Mouse (Mus musculus): ENCODE measurements at regions not wholly inside any gene's neighbourhood (a gene's known extent, or its start where the extent isn't known, plus 50 kb on each side); places are given as distances from the start of the nearest gene placed in this dataset.

- Histone ChIP-seq H3K9me3 (replicated peaks) (no peaks in the 10 kb centered on the region), H3K36me3 (replicated peaks) (no peaks in the 10 kb centered on the region), H3K4me1 (ENCODE audit: insufficient read depth, low read depth, low read length) (no peaks in the 10 kb centered on the region), H3K27me3 (ENCODE audit: insufficient read depth, low read length) (peaks cover 4% of the 10 kb centered on the region; the same call in 1 of the 2 replicates), H3K4me3 (ENCODE audit: low read depth, low read length) (no peak overlapping the region)
- ATAC-seq (ENCODE audit: extremely low read depth, insufficient number of reproducible peaks, low FRiP score, poor library complexity, severe bottlenecking) (no peak), DNase-seq (ENCODE audit: low spot score) (no peak)
- TF ChIP-seq POLR2AphosphoS5 (IDR thresholded peaks at IDR 0.05; ENCODE audit: insufficient replicate concordance, low read depth, low read length), result no peak
- no peak for TF ChIP-seq GATA2 (IDR thresholded peaks at IDR 0.05; ENCODE audit: borderline replicate concordance, low read depth, low read length)
- no peak for TF ChIP-seq GATA1 (IDR thresholded peaks at IDR 0.05; ENCODE audit: borderline replicate concordance, low read length)
- TF ChIP-seq CTCF (IDR thresholded peaks at IDR 0.05; ENCODE audit: low read depth, low read length), result no peak
Measured at GRCm38 (mm10) chr2:74168307-74168706, 257.2 kb upstream of the Atp5g3 start.

GRCm38 (mm10) chr2:74154062-74154461, 242.9 kb upstream of the Atp5g3 start:
- no peak for DNase-seq (ENCODE audit: low spot score)
- Histone ChIP-seq H3K27me3 (ENCODE audit: insufficient read depth, low read length) (no peaks in the 10 kb centered on the region), H3K36me3 (replicated peaks) (no peaks in the 10 kb centered on the region), H3K4me1 (ENCODE audit: insufficient read depth, low read depth, low read length) (no peaks in the 10 kb centered on the region), H3K9me3 (replicated peaks) (no peaks in the 10 kb centered on the region), H3K4me3 (ENCODE audit: low read depth, low read length) (no peak overlapping the region)
- ATAC-seq (ENCODE audit: extremely low read depth, insufficient number of reproducible peaks, low FRiP score, poor library complexity, severe bottlenecking), result no peak
- no peak for TF ChIP-seq GATA2 (IDR thresholded peaks at IDR 0.05; ENCODE audit: borderline replicate concordance, low read depth, low read length)

GRCm38 (mm10) chr2:74153247-74153850, 242.2 kb upstream of the Atp5g3 start:
- Histone ChIP-seq H3K4me3 (ENCODE audit: low read depth, low read length) (no peak overlapping the region), H3K36me3 (replicated peaks) (no peaks in the 10 kb centered on the region), H3K27me3 (ENCODE audit: insufficient read depth, low read length) (no peaks in the 10 kb centered on the region), H3K4me1 (ENCODE audit: insufficient read depth, low read depth, low read length) (no peaks in the 10 kb centered on the region), H3K9me3 (replicated peaks) (no peaks in the 10 kb centered on the region)
- no peak for ATAC-seq (ENCODE audit: extremely low read depth, insufficient number of reproducible peaks, low FRiP score, poor library complexity, severe bottlenecking)
- TF ChIP-seq CTCF (IDR thresholded peaks at IDR 0.05; ENCODE audit: low read depth, low read length) (no peak), GATA1 (IDR thresholded peaks at IDR 0.05; ENCODE audit: borderline replicate concordance, low read length) (no peak), POLR2AphosphoS5 (IDR thresholded peaks at IDR 0.05; ENCODE audit: insufficient replicate concordance, low read depth, low read length) (no peak), GATA2 (IDR thresholded peaks at IDR 0.05; ENCODE audit: borderline replicate concordance, low read depth, low read length) (no peak), TAL1 (conservative IDR thresholded peaks at IDR 0.05; ENCODE audit: low read depth, low read length) (no peak)
- no peak for DNase-seq (ENCODE audit: low spot score)

GRCm38 (mm10) chr2:74152534-74153246, 241.6 kb upstream of the Atp5g3 start:
- DNase-seq (ENCODE audit: low spot score) (no peak), ATAC-seq (ENCODE audit: extremely low read depth, insufficient number of reproducible peaks, low FRiP score, poor library complexity, severe bottlenecking) (no peak)
- H3K36me3 ChIP-seq (replicated peaks), result no peaks in the 10 kb centered on the region
- no peaks in the 10 kb centered on the region for H3K4me1 ChIP-seq (ENCODE audit: insufficient read depth, low read depth, low read length)
- H3K9me3 ChIP-seq (replicated peaks), result no peaks in the 10 kb centered on the region
- TF ChIP-seq POLR2AphosphoS5 (IDR thresholded peaks at IDR 0.05; ENCODE audit: insufficient replicate concordance, low read depth, low read length) (no peak), CTCF (IDR thresholded peaks at IDR 0.05; ENCODE audit: low read depth, low read length) (no peak), TAL1 (conservative IDR thresholded peaks at IDR 0.05; ENCODE audit: low read depth, low read length) (no peak), GATA1 (IDR thresholded peaks at IDR 0.05; ENCODE audit: borderline replicate concordance, low read length) (no peak), GATA2 (IDR thresholded peaks at IDR 0.05; ENCODE audit: borderline replicate concordance, low read depth, low read length) (no peak)
- no peaks in the 10 kb centered on the region for H3K27me3 ChIP-seq (ENCODE audit: insufficient read depth, low read length)
- H3K4me3 ChIP-seq (ENCODE audit: low read depth, low read length), result no peak overlapping the region

- TF ChIP-seq GATA2 (IDR thresholded peaks at IDR 0.05; ENCODE audit: borderline replicate concordance, low read depth, low read length) (no peak), TAL1 (conservative IDR thresholded peaks at IDR 0.05; ENCODE audit: low read depth, low read length) (no peak), CTCF (IDR thresholded peaks at IDR 0.05; ENCODE audit: low read depth, low read length) (no peak), POLR2AphosphoS5 (IDR thresholded peaks at IDR 0.05; ENCODE audit: insufficient replicate concordance, low read depth, low read length) (no peak), GATA1 (IDR thresholded peaks at IDR 0.05; ENCODE audit: borderline replicate concordance, low read length) (no peak)
- H3K36me3 ChIP-seq (replicated peaks), result no peaks in the 10 kb centered on the region
- no peaks in the 10 kb centered on the region for H3K9me3 ChIP-seq (replicated peaks)
- no peaks in the 10 kb centered on the region for H3K4me1 ChIP-seq (ENCODE audit: insufficient read depth, low read depth, low read length)
- H3K4me3 ChIP-seq (ENCODE audit: low read depth, low read length), result no peak overlapping the region
- H3K27me3 ChIP-seq (ENCODE audit: insufficient read depth, low read length), result no peaks in the 10 kb centered on the region
- DNase-seq (ENCODE audit: low spot score) (no peak), ATAC-seq (ENCODE audit: extremely low read depth, insufficient number of reproducible peaks, low FRiP score, poor library complexity, severe bottlenecking) (no peak)
Measured at GRCm38 (mm10) chr2:74147193-74147592, 236.1 kb upstream of the Atp5g3 start.

GRCm38 (mm10) chr2:74136624-74137003, 225.5 kb upstream of the Atp5g3 start:
- Histone ChIP-seq H3K27me3 (ENCODE audit: insufficient read depth, low read length) (no peaks in the 10 kb centered on the region; the same call in 1 of the 2 replicates), H3K9me3 (replicated peaks) (no peaks in the 10 kb centered on the region), H3K36me3 (replicated peaks) (no peaks in the 10 kb centered on the region), H3K4me1 (ENCODE audit: insufficient read depth, low read depth, low read length) (no peaks in the 10 kb centered on the region), H3K4me3 (ENCODE audit: low read depth, low read length) (no peak overlapping the region)
- no peak for ATAC-seq (ENCODE audit: extremely low read depth, insufficient number of reproducible peaks, low FRiP score, poor library complexity, severe bottlenecking)
- TF ChIP-seq TAL1 (conservative IDR thresholded peaks at IDR 0.05; ENCODE audit: low read depth, low read length) (no peak), POLR2AphosphoS5 (IDR thresholded peaks at IDR 0.05; ENCODE audit: insufficient replicate concordance, low read depth, low read length) (no peak), GATA1 (IDR thresholded peaks at IDR 0.05; ENCODE audit: borderline replicate concordance, low read length) (no peak), GATA2 (IDR thresholded peaks at IDR 0.05; ENCODE audit: borderline replicate concordance, low read depth, low read length) (no peak), CTCF (IDR thresholded peaks at IDR 0.05; ENCODE audit: low read depth, low read length) (no peak)
- no peak for DNase-seq (ENCODE audit: low spot score)
